Mouse (Mus musculus): ENCODE data around the gene Treml4. TPM values are rescaled to one million over a fixed set of nuclear protein-coding genes. Genes with fewer than 3 reads are reported as not detected.

Treml4 gene
- polyA plus RNA-seq (2015; fragmentation: Nextera tagmentation; extraction: Ambion mirVana): 0.36 TPM in 1 of 2 replicates, not detected in the other

GRCm38 (mm10) chr17:48263741-48264362 is at the start of gene Treml4:
Treml4 (plus strand) TSS chr17:48264295.

GRCm38 (mm10) chr17:48232518-48232917 is 31.6 kb upstream of the Treml4 start, which contains the start of gene Trem1:
Trem1 (plus strand) TSS chr17:48232768.

GRCm38 (mm10) chr17:48247221-48247928 is 16.7 kb upstream of the Treml4 start, which contains the start of gene Trem3:
Trem3 (plus strand) TSS chr17:48247777.

GRCm38 (mm10) chr17:48299203-48299602 is 35.1 kb downstream of the Treml4 start, which contains the start of gene Treml2:
Treml2 (plus strand) TSS chr17:48299498.

GRCm38 (mm10) chr17:48315905-48316579 is 51.9 kb downstream of the Treml4 start, which contains the start of gene B430306N03Rik:
B430306N03Rik (plus strand) TSS chr17:48316141.

Other genes starting within 250 kb of the Treml4 start
- gene 1700122O11Rik, start 226.0 kb upstream of the Treml4 start, polyA plus RNA-seq (2015; fragmentation: Nextera tagmentation; extraction: Ambion mirVana): not detected in 2 replicates
- gene 1700067P10Rik, start 175.0 kb upstream of the Treml4 start, polyA plus RNA-seq (2015; fragmentation: Nextera tagmentation; extraction: Ambion mirVana): 0.14 TPM in 1 of 2 replicates, not detected in the other
- not detected in 2 replicates for gene 9830107B12Rik, start 118.0 kb upstream of the Treml4 start, polyA plus RNA-seq (2015; fragmentation: Nextera tagmentation; extraction: Ambion mirVana)
- gene A530064D06Rik, start 97.0 kb upstream of the Treml4 start, polyA plus RNA-seq (2015; fragmentation: Nextera tagmentation; extraction: Ambion mirVana): 0.10 TPM in 1 of 2 replicates, not detected in the other
- gene Trem1, start 31.5 kb upstream of the Treml4 start, polyA plus RNA-seq (2015; fragmentation: Nextera tagmentation; extraction: Ambion mirVana): not detected in 2 replicates
- not detected in 2 replicates for gene Trem3, start 16.5 kb upstream of the Treml4 start, polyA plus RNA-seq (2015; fragmentation: Nextera tagmentation; extraction: Ambion mirVana)
- 0.06 and 0.22 TPM in 2 replicates for gene Treml2, start 35.2 kb downstream of the Treml4 start, polyA plus RNA-seq (2015; fragmentation: Nextera tagmentation; extraction: Ambion mirVana)
- gene B430306N03Rik, start 51.8 kb downstream of the Treml4 start, polyA plus RNA-seq (2015; fragmentation: Nextera tagmentation; extraction: Ambion mirVana): 0.10 TPM in 1 of 2 replicates, not detected in the other
- gene Trem2, start 82.1 kb downstream of the Treml4 start, polyA plus RNA-seq (2015; fragmentation: Nextera tagmentation; extraction: Ambion mirVana): 12.7 and 13.0 TPM in 2 replicates
- gene Treml1, start 95.6 kb downstream of the Treml4 start, polyA plus RNA-seq (2015; fragmentation: Nextera tagmentation; extraction: Ambion mirVana): not detected in 2 replicates
- gene Nfya, start 145.6 kb downstream of the Treml4 start, polyA plus RNA-seq (2015; fragmentation: Nextera tagmentation; extraction: Ambion mirVana): 4.5 and 4.6 TPM in 2 replicates
- gene Oard1, start 145.7 kb downstream of the Treml4 start, polyA plus RNA-seq (2015; fragmentation: Nextera tagmentation; extraction: Ambion mirVana): 29.9 and 31.3 TPM in 2 replicates
- 0.42 and 0.84 TPM in 2 replicates for gene Apobec2, start 168.6 kb downstream of the Treml4 start, polyA plus RNA-seq (2015; fragmentation: Nextera tagmentation; extraction: Ambion mirVana)
- 0.22 TPM in 1 of 2 replicates, not detected in the other for gene Tspo2, start 187.2 kb downstream of the Treml4 start, polyA plus RNA-seq (2015; fragmentation: Nextera tagmentation; extraction: Ambion mirVana)
- gene Unc5cl, start 190.6 kb downstream of the Treml4 start, polyA plus RNA-seq (2015; fragmentation: Nextera tagmentation; extraction: Ambion mirVana): 0.27 and 0.41 TPM in 2 replicates

Measured in neural tube, postnatal 0 days (tissue).